Mouse (Mus musculus): ENCODE measurements at regions not wholly inside any gene's neighbourhood (a gene's known extent, or its start where the extent isn't known, plus 50 kb on each side); places are given as distances from the start of the nearest gene placed in this dataset.
A peak's percentile ranks its signal among the peaks of the same experiment; 100 is the strongest.

- H3K4me3 ChIP-seq (replicated peaks), result no peak overlapping the region
- no peak overlapping the region for H3K9ac ChIP-seq (replicated peaks)
- H3K4me2 ChIP-seq, result no peak overlapping the region
- WGBS, result 8% methylated on average over 3 of the region's 3 CpGs
- H3K27me3 ChIP-seq, result no peaks in the 10 kb centered on the region
- peak; percentile 66 for ATAC-seq (ENCODE audit: insufficient number of reproducible peaks, insufficient read depth, low FRiP score, low TSS enrichment, low read depth)
- H3K27ac ChIP-seq, result no peak overlapping the region
- no peaks in the 10 kb centered on the region for H3K36me3 ChIP-seq
- H3K9me3 ChIP-seq, result no peaks in the 10 kb centered on the region
- H3K4me1 ChIP-seq (replicated peaks), result peaks cover 5% of the 10 kb centered on the region; the same call in 1 of the 2 replicates
Measured at GRCm38 (mm10) chr3:48515009-48515408, 1242.1 kb downstream of the Pcdh18 start.

- H3K36me3 ChIP-seq, result no peaks in the 10 kb centered on the region
- H3K9me3 ChIP-seq, result no peaks in the 10 kb centered on the region
- H3K4me2 ChIP-seq, result no peak overlapping the region
- no peaks in the 10 kb centered on the region for H3K27me3 ChIP-seq
- no peak overlapping the region for H3K27ac ChIP-seq
- no peak overlapping the region for H3K9ac ChIP-seq (replicated peaks)
- 95% methylated on average over 2 of the region's 2 CpGs for WGBS
- no peak overlapping the region for H3K4me3 ChIP-seq (replicated peaks)
- no peak for ATAC-seq (ENCODE audit: insufficient number of reproducible peaks, insufficient read depth, low FRiP score, low TSS enrichment, low read depth)
- H3K4me1 ChIP-seq (replicated peaks), result no peaks in the 10 kb centered on the region
Measured at GRCm38 (mm10) chr3:48503996-48504395, 1253.1 kb downstream of the Pcdh18 start.

- H3K4me2 ChIP-seq, result no peak overlapping the region
- H3K4me3 ChIP-seq (replicated peaks), result no peak overlapping the region
- H3K27me3 ChIP-seq, result no peaks in the 10 kb centered on the region
- H3K36me3 ChIP-seq, result no peaks in the 10 kb centered on the region
- no peak for ATAC-seq (ENCODE audit: insufficient number of reproducible peaks, insufficient read depth, low FRiP score, low TSS enrichment, low read depth)
- peaks cover 4% of the 10 kb centered on the region; the same call in 1 of the 2 replicates for H3K4me1 ChIP-seq (replicated peaks)
- H3K27ac ChIP-seq, result no peak overlapping the region
- H3K9me3 ChIP-seq, result no peaks in the 10 kb centered on the region
- no peak overlapping the region for H3K9ac ChIP-seq (replicated peaks)
Measured at GRCm38 (mm10) chr3:48464679-48465078, 1292.4 kb downstream of the Pcdh18 start.

GRCm38 (mm10) chr3:48441938-48442337 is 1315.2 kb downstream of the Pcdh18 start:
- H3K27me3 ChIP-seq, result no peaks in the 10 kb centered on the region
- WGBS, result 83% methylated on average over 2 of the region's 2 CpGs
- no peaks in the 10 kb centered on the region for H3K36me3 ChIP-seq
- H3K4me3 ChIP-seq (replicated peaks), result no peak overlapping the region
- no peaks in the 10 kb centered on the region for H3K9me3 ChIP-seq
- H3K4me2 ChIP-seq, result no peak overlapping the region
- H3K9ac ChIP-seq (replicated peaks), result no peak overlapping the region
- ATAC-seq (ENCODE audit: insufficient number of reproducible peaks, insufficient read depth, low FRiP score, low TSS enrichment, low read depth), result no peak
- no peaks in the 10 kb centered on the region for H3K4me1 ChIP-seq (replicated peaks)
- H3K27ac ChIP-seq, result no peak overlapping the region

- Histone ChIP-seq H3K4me1 (replicated peaks) (no peaks in the 10 kb centered on the region), H3K27me3 (no peaks in the 10 kb centered on the region), H3K9me3 (no peaks in the 10 kb centered on the region), H3K27ac (no peak overlapping the region), H3K9ac (replicated peaks) (no peak overlapping the region), H3K36me3 (no peaks in the 10 kb centered on the region), H3K4me2 (no peak overlapping the region), H3K4me3 (replicated peaks) (no peak overlapping the region)
- ATAC-seq (ENCODE audit: insufficient number of reproducible peaks, insufficient read depth, low FRiP score, low TSS enrichment, low read depth), result 0 out of 2 replicates have a peak, but pooled peaks have one; percentile 56
- 59% methylated on average over 2 of the region's 2 CpGs for WGBS
Measured at GRCm38 (mm10) chr3:48429406-48430033, 1327.6 kb downstream of the Pcdh18 start.

- Histone ChIP-seq H3K9me3 (no peaks in the 10 kb centered on the region), H3K27me3 (no peaks in the 10 kb centered on the region), H3K4me1 (replicated peaks) (no peaks in the 10 kb centered on the region), H3K9ac (replicated peaks) (no peak overlapping the region), H3K36me3 (no peaks in the 10 kb centered on the region), H3K4me2 (no peak overlapping the region), H3K27ac (no peak overlapping the region), H3K4me3 (replicated peaks) (no peak overlapping the region)
- no peak for ATAC-seq (ENCODE audit: insufficient number of reproducible peaks, insufficient read depth, low FRiP score, low TSS enrichment, low read depth)
Measured at GRCm38 (mm10) chr3:48389862-48390261, 1367.3 kb downstream of the Pcdh18 start.

All from limb, embryonic 12.5 days (tissue).